Mouse (Mus musculus): Measurements from ENCODE around the gene Ulk4.

- TF ChIP-seq CTCF (IDR thresholded peaks at IDR 0.05; ENCODE audit: low read depth) (no peak), EP300 (IDR thresholded peaks at IDR 0.05; ENCODE audit: low read depth) (no peak)
Measured at GRCm38 (mm10) chr9:121127025-121127424, 150.0 kb downstream of the Ulk4 start.
